Mouse (Mus musculus) yolk sac, embryonic 10.5 days (tissue): Measurements from ENCODE around the gene Atxn1.

ENCODE experiments used
- DNase-seq: peaks from one replicate; pipeline ENCODE4 v3.0.0-alpha.2; 2017; ENCODE audit warnings: low spot score

The Atxn1 gene

GRCm38 (mm10) chr13:45962776-45963175 lies 2.0 kb downstream of the Atxn1 start:
- DNase-seq = no peak

- DNase-seq = no peak
Observed at GRCm38 (mm10) chr13:45961871-45962630, 2.8 kb downstream of the Atxn1 start.

DNA sequence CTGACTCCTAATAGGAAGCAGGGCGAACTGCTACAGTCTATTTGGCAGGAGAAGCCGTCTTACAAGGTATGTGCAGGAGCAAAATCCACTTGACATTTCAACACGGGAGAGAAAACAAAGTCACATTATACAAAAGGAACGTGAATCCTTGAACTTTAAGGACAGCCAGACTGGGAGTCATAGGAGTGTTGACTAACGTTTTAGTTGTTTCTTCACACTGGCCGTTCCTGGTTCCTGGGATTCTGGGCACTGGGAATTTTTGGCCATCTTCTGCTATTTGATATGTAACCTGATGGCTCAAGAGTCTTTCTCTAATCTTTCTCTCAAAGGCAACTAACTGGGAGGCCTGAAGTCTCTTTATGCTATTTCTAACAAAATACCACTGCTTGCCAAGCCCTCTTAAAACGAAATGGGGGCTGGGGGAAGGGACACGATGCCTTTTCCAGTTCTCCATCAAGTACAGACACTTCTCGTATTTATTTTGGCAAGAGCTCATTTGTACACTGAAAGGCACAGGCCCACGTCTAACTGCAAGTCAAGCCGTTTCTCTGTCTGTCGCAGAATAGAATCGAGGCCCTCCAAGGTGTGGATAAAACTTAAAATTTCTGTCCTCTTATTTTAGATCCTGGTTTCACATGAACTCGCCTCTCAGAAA lies 4.4 kb downstream of the Atxn1 start:
- peak; percentile 34 for DNase-seq

DNA sequence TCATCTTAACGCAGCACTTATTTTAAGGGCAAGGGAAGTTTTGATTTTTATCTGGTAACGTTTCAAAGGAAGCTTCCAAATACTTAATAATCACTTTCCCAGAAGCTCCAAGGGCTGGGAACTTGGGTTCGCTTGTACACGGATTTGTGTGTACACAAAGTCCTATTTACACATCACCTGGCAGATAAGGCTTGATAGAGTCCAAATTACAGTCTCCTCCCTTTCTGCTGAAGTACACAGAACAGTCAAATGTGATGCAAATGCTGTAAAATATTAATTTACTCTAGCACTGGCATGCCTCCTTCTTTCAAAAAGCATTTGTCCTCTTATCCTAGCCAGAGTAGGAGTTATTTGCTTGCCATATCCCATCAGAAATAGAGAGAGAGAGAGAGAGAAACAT lies 6.5 kb downstream of the Atxn1 start:
- peak; percentile 41 for DNase-seq

DNA sequence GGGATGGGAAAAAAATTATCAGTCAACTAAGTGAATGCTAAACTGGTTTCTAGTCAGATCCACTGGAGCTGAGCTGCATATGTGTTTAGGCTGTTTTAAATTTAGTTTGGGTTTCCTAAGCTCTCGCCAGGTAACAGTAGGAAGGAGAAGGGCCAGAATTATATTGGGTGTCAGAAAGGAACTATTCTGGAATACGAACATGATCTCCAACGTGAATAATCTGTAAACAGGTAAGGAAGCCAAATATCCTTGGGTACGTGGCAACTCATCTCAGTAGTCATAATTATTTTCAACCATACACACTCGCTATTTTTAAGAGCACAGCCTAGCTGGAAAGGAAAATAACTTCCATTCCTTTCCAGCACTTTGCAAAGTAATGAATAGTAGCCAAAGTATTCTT lies 7.2 kb downstream of the Atxn1 start:
- DNase-seq = no peak

GRCm38 (mm10) chr13:45956287-45956686 lies 8.5 kb downstream of the Atxn1 start:
- peak; percentile 38 for DNase-seq

- DNase-seq = no peak
Observed at GRCm38 (mm10) chr13:45955370-45956055, 9.3 kb downstream of the Atxn1 start.

- DNase-seq = no peak
Observed at GRCm38 (mm10) chr13:45953098-45953497, 11.7 kb downstream of the Atxn1 start.

GRCm38 (mm10) chr13:45951071-45951645 lies 13.7 kb downstream of the Atxn1 start:
- peak; percentile 58 for DNase-seq

- DNase-seq = peak; percentile 71
Observed at GRCm38 (mm10) chr13:45950355-45950861, 14.4 kb downstream of the Atxn1 start.

DNA sequence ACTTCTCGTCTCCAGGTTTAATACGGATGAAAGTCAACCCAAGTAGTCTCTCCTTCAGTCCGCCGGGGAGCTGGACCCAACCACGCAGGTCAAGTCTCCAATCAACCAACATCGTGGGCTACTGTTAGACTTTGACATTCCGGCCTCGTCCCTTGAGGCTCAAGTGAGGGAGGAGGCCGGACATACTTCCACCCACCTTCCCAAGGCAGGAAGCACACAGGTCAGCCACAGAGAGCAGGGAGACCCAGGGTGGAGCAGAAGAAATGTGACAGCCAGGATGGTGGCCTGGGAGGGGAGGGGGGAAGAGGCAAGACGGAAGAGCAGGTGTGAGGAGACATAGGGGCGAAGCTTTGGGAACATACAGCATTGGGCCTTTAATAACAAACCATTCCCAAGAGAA lies 18.7 kb downstream of the Atxn1 start:
- no peak for DNase-seq

DNA sequence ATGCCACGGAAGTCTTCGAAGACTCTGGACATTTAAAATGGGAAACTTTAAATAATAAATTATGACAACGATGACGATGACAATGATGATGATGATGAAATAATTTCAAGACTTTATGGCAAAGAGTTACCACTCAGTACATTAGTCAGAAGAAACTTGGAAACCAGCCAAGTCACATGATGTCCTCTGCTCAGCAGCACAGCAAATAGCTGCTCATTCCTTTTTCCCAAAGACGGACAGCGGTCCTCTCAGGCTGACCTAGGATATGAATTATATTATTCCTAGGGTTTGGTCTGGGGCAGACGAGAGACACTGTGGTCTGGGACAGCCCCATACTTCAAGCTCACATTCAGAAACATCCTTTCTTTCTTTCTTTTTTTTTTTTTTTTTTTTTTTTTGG lies 22.5 kb downstream of the Atxn1 start:
- DNase-seq = no peak

DNA sequence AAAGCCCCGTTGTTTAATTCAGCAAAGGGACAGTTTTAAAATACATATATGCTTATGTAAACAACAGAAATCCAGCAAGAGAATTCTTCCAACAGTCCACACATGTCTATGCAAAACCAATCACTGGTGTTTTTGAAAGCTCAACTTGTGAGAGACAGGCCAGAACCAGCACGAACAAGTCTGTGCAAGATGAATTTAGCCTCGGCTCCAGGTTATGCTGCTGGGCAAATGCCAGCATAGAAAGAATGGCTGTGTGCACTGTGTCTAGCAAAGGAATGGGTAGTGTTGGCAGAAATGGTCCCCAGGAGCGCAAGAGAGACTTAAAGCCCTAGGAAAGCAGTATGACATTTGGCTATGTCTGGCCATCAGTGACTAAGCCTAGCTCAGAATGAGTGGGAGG lies 24.1 kb downstream of the Atxn1 start:
- no peak for DNase-seq

DNA sequence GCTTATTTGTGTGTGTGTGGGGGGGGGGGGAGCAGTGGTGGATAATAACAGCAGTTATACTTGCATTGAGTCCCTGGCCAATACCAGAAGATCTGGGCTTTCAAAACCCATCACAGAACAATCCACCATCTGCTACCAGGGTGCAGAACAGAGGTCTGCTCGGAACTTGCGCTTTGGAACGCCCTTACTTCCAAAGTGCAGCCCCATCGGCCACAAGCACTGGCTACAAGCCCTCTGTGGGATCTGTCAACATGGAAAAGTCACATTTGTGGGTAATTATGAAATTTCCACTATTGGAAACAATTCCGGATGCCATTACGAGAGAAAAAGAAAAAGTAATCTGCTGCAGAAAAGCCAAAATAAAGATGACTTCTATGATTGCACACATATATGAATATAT lies 25.2 kb downstream of the Atxn1 start:
- DNase-seq = no peak

DNA sequence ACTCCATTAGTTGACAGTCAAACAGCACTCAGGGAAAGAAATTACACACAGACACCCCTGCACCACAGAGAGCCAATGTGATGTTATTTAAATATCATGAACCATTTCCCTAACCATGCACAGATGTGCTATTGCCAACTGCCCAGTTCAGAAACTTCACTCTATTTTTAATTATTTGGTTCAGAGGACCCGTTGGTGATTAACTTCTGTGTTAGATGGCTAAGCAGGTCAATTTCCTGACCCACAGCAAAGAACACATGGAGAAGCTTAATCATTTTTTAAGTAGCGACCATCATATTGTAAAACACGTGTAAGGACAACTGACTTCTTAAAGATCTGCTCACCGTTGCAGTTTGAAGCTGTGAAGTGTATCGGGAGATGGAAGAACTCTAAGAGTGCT lies 26.7 kb downstream of the Atxn1 start:
- no peak for DNase-seq

DNA sequence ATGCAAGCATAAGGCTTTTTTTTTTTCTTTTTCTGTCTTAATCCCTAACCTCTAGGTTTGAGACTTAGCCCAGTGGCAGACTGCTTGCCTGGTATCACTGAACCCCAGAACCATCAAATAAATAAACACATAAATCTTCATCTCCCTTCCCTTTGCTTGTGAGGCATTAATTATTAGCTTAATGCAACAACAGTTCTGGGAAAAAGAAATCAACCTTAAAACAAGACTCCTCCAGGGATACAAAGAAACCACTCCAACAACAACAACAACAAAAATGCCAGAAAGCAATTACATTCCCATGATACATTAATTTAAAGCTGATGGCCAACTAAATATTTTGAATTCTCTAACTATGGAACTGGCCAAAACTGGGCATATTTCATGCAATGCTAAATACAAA lies 28.0 kb downstream of the Atxn1 start:
- DNase-seq = no peak

DNA sequence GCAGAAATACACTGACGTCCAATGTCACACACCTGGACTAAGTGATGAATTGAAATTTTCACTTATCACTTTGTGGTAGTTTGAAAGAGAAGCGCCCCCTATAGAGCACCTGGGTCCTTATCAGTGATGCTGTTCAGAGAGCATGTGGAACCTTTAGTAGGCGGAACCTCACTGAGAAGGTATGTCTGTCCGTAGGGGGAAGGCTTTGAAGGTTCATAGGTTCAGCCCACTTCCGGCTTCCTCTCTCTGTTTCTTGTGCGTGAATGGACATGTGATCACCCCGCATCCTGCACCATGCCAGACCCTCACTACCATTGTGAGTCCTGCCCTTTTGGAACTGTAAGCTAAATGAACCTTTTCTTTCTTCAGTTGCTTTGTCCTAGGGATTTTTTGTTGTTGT lies 29.0 kb downstream of the Atxn1 start:
- no peak for DNase-seq

- no peak for DNase-seq
Observed at GRCm38 (mm10) chr13:45934841-45935240, 30.0 kb downstream of the Atxn1 start.

DNA sequence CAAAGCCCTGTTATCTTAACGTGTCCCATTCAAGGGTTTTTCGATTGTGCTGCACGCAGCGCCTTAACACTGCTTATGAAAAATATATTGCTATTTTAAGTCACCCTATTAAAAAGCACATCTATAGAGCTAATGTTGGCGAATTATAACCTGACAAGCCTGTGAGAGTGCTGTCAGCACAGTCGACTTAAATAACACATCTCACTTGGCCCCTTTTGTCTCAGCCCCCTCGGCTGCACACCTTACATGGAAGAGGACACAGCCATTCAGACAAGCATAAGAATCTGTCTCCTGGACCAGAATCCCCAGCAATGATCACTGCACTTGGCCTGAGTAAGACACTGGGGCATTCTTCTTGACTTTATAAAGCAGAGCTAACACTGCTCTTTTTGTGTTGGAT lies 30.7 kb downstream of the Atxn1 start:
- DNase-seq = no peak

GRCm38 (mm10) chr13:45932491-45932921 lies 32.3 kb downstream of the Atxn1 start:
- DNase-seq = no peak

- no peak for DNase-seq
Observed at GRCm38 (mm10) chr13:45931891-45932290, 32.9 kb downstream of the Atxn1 start.

DNA sequence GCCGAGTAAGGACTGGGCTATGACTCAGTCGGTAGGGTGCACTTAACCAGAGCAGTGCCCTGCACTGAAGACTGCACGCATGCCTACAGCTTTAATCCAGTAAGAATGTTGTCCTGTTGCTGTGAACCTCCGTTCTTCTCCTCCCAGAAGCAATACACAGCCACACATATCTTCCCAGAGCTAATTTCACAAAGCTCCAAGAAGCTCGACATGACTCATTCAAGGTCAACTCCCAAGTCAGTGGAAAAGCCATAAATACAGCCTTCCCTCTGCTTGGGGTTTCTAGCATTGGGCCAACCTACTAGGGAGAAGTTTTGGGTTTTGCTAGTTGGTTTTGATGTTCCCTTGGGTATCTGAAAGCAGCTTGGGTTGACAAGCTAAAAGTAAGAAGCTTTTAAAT lies 33.6 kb downstream of the Atxn1 start:
- no peak for DNase-seq

DNA sequence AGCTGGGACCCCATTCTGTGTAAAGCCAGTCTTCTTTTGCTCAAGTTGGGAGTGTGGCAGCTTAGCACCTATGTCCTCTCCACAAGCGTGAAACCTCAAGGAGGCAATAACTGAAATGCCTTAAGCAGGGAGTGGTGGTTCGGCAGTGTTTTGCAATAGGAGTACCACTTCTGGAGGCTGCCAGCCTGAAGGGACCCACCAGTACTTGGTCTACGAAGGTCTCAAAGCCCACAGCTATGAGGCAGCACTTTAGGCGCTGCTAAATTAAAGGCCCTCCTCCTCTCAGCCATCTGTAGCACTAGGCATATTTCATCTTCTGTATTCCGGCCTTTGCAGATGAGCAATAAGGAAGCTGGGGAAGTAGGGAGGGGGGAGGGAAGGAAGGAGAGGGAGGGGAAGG lies 35.1 kb downstream of the Atxn1 start:
- no peak for DNase-seq
